Mouse (Mus musculus) bone marrow macrophage, adult 2 months (primary cell): Measurements from ENCODE around the gene Csrnp2.
"Not testable (repeated sequence)": the region's sequence is repeated elsewhere in the genome, so short reads cannot be mapped to it uniquely, and the experiment has no call there.

ENCODE experiments used
- CTCF ChIP-seq: IDR thresholded peaks from 2 replicates; pipeline ENCODE4 v1.5.1; 2012; ENCODE audit warnings: low read depth, mild to moderate bottlenecking, low read length, moderate library complexity
- POLR2A ChIP-seq: IDR thresholded peaks from 2 replicates; pipeline ENCODE4 v1.6.1; 2012; ENCODE audit warnings: mild to moderate bottlenecking, low read depth, low read length, borderline replicate concordance

DNA sequence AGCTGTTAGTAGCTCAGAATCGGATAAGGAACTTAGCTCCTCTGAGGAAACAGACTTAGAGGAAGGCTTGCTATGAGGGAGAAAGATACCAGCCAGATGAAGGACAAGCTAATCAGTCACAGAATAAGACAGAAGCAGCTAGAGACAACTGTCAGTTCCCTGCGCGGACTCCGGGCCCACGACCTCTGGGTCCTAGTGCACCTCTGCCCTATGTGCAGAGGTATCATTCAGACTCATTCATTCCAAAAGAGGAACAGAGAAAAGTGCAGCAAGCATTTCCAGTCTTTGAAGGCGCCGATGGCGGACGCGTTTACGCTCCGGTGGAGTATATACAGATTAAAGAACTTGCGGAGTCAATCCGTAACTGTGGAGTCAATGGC is 48.4 kb upstream of the Csrnp2 start:
- not testable (repeated sequence) for TF ChIP-seq CTCF, POLR2A
